Comparison of ENCODE assay signal across 8 mouse cellular contexts in the genomic region with DNA sequence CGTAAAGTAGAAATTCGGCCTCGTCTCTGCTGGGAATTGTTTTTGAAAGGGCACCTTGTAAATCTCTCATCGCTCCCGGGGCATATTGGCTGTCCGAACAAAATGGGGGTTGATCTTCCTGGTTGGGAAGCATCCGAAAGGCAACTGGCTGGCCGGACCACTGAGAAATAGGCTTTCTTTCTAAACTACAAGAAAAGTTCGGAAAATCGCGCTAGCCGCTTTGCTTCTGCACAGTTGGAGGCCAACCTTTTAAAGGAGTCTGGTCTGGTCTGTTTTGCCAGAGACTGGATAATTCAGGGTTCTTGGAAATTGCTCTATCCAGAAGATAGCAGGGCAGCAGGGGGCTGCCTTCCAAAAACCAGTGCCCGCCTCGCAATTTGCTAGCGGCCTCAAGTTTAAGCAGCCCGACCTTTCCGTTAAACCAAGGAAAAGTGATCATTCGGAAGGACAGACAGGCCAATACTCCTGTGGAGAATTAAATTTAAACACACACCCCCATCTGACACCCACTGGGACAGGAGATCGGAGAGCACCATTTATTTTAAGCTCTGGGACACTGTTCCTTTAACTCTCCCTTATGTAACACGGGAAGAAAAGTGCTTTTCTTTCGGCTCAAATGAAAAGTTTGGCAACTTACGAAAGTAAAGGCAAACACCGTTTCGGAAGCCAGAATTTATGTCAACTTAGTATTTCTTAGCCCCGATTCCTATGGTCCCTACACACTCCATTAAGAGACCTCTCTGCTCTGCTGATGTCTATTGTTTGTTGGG. TPM values are rescaled to one million over a fixed set of nuclear protein-coding genes. Genes with fewer than 3 reads are reported as not detected.
A peak's percentile ranks its signal among the peaks of the same experiment; 100 is the strongest.
DNase-seq lines count a peak whose midpoint lies in the region; ATAC-seq and TF ChIP-seq lines count a peak whose summit lies in the region.

No protein-coding gene starts in this region.

- 3% methylated on average over 25 of the region's 25 CpGs for WGBS in lung, embryonic 15.5 days
- under 1% methylated on average over 25 of the region's 25 CpGs for WGBS in forebrain, embryonic 12.5 days
- 2% methylated on average over 25 of the region's 25 CpGs for WGBS in hindbrain, postnatal 0 days
- WGBS in stomach, embryonic 15.5 days = 4% methylated on average over 25 of the region's 25 CpGs
- 3% methylated on average over 25 of the region's 25 CpGs for WGBS in liver, embryonic 12.5 days (ENCODE audit: insufficient replicate concordance)

- peak overlapping the region; percentile 73 for H3K9ac ChIP-seq in lung, embryonic 15.5 days
- peak overlapping the region; percentile 51; the same call in 1 of the 2 replicates for H3K9ac ChIP-seq in forebrain, embryonic 12.5 days
- H3K9ac ChIP-seq in hindbrain, postnatal 0 days (replicated peaks; ENCODE audit: low read length) = peak overlapping the region; percentile 85
- H3K9ac ChIP-seq in stomach, embryonic 15.5 days = no peak overlapping the region
- H3K9ac ChIP-seq in liver, embryonic 12.5 days = no peak overlapping the region

- no peak for DNase-seq in lung, adult 18-20 months
- DNase-seq in hindbrain, postnatal 0 days (ENCODE audit: low spot score) = peak; percentile 40
- no peak for DNase-seq in gastrocnemius, postnatal 36 days
- no peak for DNase-seq in gastrocnemius, adult 8-10 months (ENCODE audit: low spot score in 2 of 2)

- H3K4me3 ChIP-seq in lung, embryonic 15.5 days = peak overlapping the region; percentile 53
- peak overlapping the region; percentile 47 for H3K4me3 ChIP-seq in forebrain, embryonic 12.5 days (replicated peaks)
- H3K4me3 ChIP-seq in hindbrain, postnatal 0 days (ENCODE audit: low read length) = peak overlapping the region; percentile 67
- peak overlapping the region; percentile 41 for H3K4me3 ChIP-seq in stomach, embryonic 15.5 days (replicated peaks)
- no peak overlapping the region for H3K4me3 ChIP-seq in liver, embryonic 12.5 days

- 0 out of 2 replicates have a peak, but pooled peaks cover 13% of the 10 kb centered on the region for H3K4me1 ChIP-seq in lung, embryonic 15.5 days
- H3K4me1 ChIP-seq in forebrain, embryonic 12.5 days = peaks cover 46% of the 10 kb centered on the region
- no peaks in the 10 kb centered on the region for H3K4me1 ChIP-seq in hindbrain, postnatal 0 days (ENCODE audit: insufficient read depth, low read length)
- peaks cover 27% of the 10 kb centered on the region for H3K4me1 ChIP-seq in stomach, embryonic 15.5 days
- no peaks in the 10 kb centered on the region for H3K4me1 ChIP-seq in liver, embryonic 12.5 days

- ATAC-seq in lung, embryonic 15.5 days (ENCODE audit: borderline replicate concordance, extremely low read depth, low FRiP score, low TSS enrichment) = no peak
- ATAC-seq in forebrain, embryonic 12.5 days (ENCODE audit: low FRiP score) = no peak
- ATAC-seq in hindbrain, postnatal 0 days = no peak
- ATAC-seq in stomach, embryonic 15.5 days (ENCODE audit: insufficient read depth, low FRiP score, low read depth) = no peak
- no peak for ATAC-seq in liver, embryonic 12.5 days

- no peaks in the 10 kb centered on the region for H3K36me3 ChIP-seq in lung, embryonic 15.5 days
- H3K36me3 ChIP-seq in forebrain, embryonic 12.5 days (replicated peaks) = no peaks in the 10 kb centered on the region
- no peaks in the 10 kb centered on the region for H3K36me3 ChIP-seq in hindbrain, postnatal 0 days (ENCODE audit: insufficient read depth, low read length)
- no peaks in the 10 kb centered on the region for H3K36me3 ChIP-seq in stomach, embryonic 15.5 days
- H3K36me3 ChIP-seq in liver, embryonic 12.5 days = no peaks in the 10 kb centered on the region

- TF ChIP-seq CTCF in hindbrain, postnatal 0 days (IDR thresholded peaks at IDR 0.05; ENCODE audit: low read depth) = no peak

- H3K27ac ChIP-seq in lung, embryonic 15.5 days = peak overlapping the region; percentile 81; the same call in 1 of the 2 replicates
- no peak overlapping the region for H3K27ac ChIP-seq in forebrain, embryonic 12.5 days
- H3K27ac ChIP-seq in hindbrain, postnatal 0 days = peak overlapping the region; percentile 84
- H3K27ac ChIP-seq in stomach, embryonic 15.5 days = no peak overlapping the region
- H3K27ac ChIP-seq in liver, embryonic 12.5 days = no peak overlapping the region

- no peaks in the 10 kb centered on the region for H3K9me3 ChIP-seq in lung, embryonic 15.5 days
- H3K9me3 ChIP-seq in forebrain, embryonic 12.5 days = no peaks in the 10 kb centered on the region
- no peaks in the 10 kb centered on the region for H3K9me3 ChIP-seq in hindbrain, postnatal 0 days (ENCODE audit: low read length)
- H3K9me3 ChIP-seq in stomach, embryonic 15.5 days = no peaks in the 10 kb centered on the region
- no peaks in the 10 kb centered on the region for H3K9me3 ChIP-seq in liver, embryonic 12.5 days (replicated peaks)

- H3K4me2 ChIP-seq in lung, embryonic 15.5 days = peak overlapping the region; percentile 59
- H3K4me2 ChIP-seq in forebrain, embryonic 12.5 days = peak overlapping the region; percentile 72
- H3K4me2 ChIP-seq in hindbrain, postnatal 0 days (ENCODE audit: low read depth, low read length) = peak overlapping the region; percentile 62
- H3K4me2 ChIP-seq in stomach, embryonic 15.5 days = no peak overlapping the region
- H3K4me2 ChIP-seq in liver, embryonic 12.5 days = no peak overlapping the region

- intact Hi-C loops in gastrocnemius, postnatal 36 days (cut with DNase I) = loop anchor here (10.0 kb wide), 1 partner anchor 663 kb away; a partner anchor contains a TSS

- H3K27me3 ChIP-seq in lung, embryonic 15.5 days = peaks cover 98% of the 10 kb centered on the region
- peaks cover 98% of the 10 kb centered on the region for H3K27me3 ChIP-seq in forebrain, embryonic 12.5 days
- peaks cover 32% of the 10 kb centered on the region for H3K27me3 ChIP-seq in hindbrain, postnatal 0 days (ENCODE audit: insufficient read depth, low read length)
- H3K27me3 ChIP-seq in stomach, embryonic 15.5 days (replicated peaks) = peaks cover 89% of the 10 kb centered on the region
- peaks cover 100% of the 10 kb centered on the region for H3K27me3 ChIP-seq in liver, embryonic 12.5 days (replicated peaks)

RNA-seq across cellular contexts. Expression of a gene that starts 1.4 kb away (rescaled TPM):
- 10.5 and 10.9 TPM in 2 replicates for polyA plus RNA-seq in lung, embryonic 15.5 days (2015; fragmentation: Nextera tagmentation; extraction: Ambion mirVana)
- polyA plus RNA-seq in forebrain, embryonic 12.5 days (2016; fragmentation: Nextera tagmentation; extraction: Ambion mirVana) = 0.96 and 1.6 TPM in 2 replicates
- total RNA-seq in hindbrain, postnatal 0 days (2014; rRNA removed) = 69.9 and 83.6 TPM in 2 replicates
- 6.2 and 8.2 TPM in 2 replicates for polyA plus RNA-seq in hindbrain, postnatal 0 days (2015; fragmentation: Nextera tagmentation; extraction: Ambion mirVana)
- polyA plus RNA-seq in stomach, embryonic 15.5 days (2015; fragmentation: Nextera tagmentation; extraction: Ambion mirVana) = 0.26 and 0.41 TPM in 2 replicates
- not detected for total RNA-seq in gastrocnemius, postnatal 36 days (2021)
- not detected for total RNA-seq in gastrocnemius, adult 8-10 months (2022)
- polyA plus RNA-seq in liver, embryonic 12.5 days (2016; fragmentation: Nextera tagmentation; extraction: Ambion mirVana) = 0.12 TPM in 1 of 2 replicates, not detected in the other

Comparison
In these comparisons a context has a peak if more than half of its experiments do, and no peak if none do; other contexts are left out.
1. H3K27ac ChIP-seq: peak in lung, embryonic 15.5 days (single experiment) and hindbrain, postnatal 0 days (single experiment); none in forebrain, embryonic 12.5 days (single experiment), stomach, embryonic 15.5 days (single experiment) and liver, embryonic 12.5 days (single experiment).
2. H3K4me2 ChIP-seq: peak in lung, embryonic 15.5 days (single experiment), forebrain, embryonic 12.5 days (single experiment) and hindbrain, postnatal 0 days (single experiment); none in stomach, embryonic 15.5 days (single experiment) and liver, embryonic 12.5 days (single experiment).
3. H3K9ac ChIP-seq: peak in lung, embryonic 15.5 days (single experiment), forebrain, embryonic 12.5 days (single experiment) and hindbrain, postnatal 0 days (single experiment); none in stomach, embryonic 15.5 days (single experiment) and liver, embryonic 12.5 days (single experiment).